Mouse (Mus musculus): Measurements from ENCODE around the gene Fam149a.

Gene Fam149a

GRCm38 (mm10) chr8:45381963-45382347, at the start of gene Fam149a:
Gene Fam149a (minus strand): TSS chr8:45382291.
- no peak for DNase-seq (ENCODE audit: low spot score in 2 of 2)

DNA sequence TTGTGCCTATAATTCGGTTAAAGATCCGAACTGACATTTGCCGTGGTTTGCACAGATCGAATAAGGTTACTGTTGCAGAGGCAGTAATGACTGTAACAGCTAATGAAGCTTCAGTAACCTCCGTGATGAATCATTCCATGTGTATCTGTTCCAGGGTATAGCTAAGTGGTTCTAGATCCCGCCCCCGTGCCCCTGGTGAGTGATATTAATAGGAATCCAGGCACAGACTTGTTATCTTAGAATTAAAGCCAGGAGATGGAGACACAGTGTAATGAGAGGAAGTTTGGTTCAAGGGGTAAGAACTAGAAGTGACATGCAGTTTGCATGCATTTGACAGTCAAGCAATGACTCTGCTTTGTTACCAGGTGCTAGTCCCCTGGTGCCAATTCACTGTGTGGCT, 38.1 kb upstream of the Fam149a start:
- DNase-seq (ENCODE audit: low spot score in 2 of 2) = no peak

- no peak for DNase-seq (ENCODE audit: low spot score in 2 of 2)
Observed at GRCm38 (mm10) chr8:45414965-45415364, 32.9 kb upstream of the Fam149a start.

DNA sequence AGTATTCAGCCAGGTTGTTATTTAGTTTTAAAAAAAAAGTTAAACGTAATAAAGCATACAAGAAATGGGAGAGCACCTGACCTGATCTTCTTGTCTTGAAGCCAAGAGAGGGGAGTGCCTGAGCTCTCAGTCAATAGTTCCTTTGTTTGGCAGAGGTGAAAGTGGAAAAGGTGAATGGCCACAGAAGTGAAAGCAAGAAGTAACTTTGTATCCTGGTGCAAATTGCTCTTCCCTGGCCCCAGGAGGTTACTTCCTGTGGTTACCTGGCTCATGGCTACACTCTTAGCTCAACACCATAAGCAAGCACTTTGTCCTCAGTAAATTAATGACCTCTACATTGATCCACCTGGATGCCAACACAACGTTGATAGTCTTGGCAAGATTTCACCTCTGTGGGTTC, 28.8 kb upstream of the Fam149a start, which contains the start of gene Tlr3:
Gene Tlr3 (minus strand): TSS at position 199 of the 400 bp plus-strand sequence.
- no peak for DNase-seq (ENCODE audit: low spot score in 2 of 2)

- DNase-seq (ENCODE audit: low spot score in 2 of 2) = peak; percentile 14 to 36
Observed at GRCm38 (mm10) chr8:45410146-45410880, 28.2 kb upstream of the Fam149a start.

DNA sequence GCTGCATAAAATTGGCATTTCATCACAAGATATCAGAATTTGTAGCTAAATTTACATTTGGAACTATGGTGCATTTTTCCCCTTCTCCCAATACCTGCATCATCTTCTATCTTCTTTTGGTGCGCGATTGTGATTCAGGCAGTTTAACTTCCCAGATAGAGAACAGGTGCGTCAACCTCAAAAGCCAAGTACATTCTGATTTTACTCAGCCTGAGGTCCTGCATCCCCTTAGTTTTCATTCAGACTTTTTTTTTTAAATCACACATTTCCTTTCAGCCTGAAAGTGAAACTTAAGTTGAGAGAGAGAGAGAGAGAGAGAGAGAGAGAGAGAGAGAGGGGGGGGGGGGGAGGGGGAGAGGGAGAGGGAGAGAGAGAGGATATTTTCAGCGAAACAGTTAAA, 27.6 kb upstream of the Fam149a start:
- DNase-seq (ENCODE audit: low spot score in 2 of 2) = no peak

- no peak for DNase-seq (ENCODE audit: low spot score in 2 of 2)
Observed at GRCm38 (mm10) chr8:45383250-45383649, 1.2 kb upstream of the Fam149a start.

DNA sequence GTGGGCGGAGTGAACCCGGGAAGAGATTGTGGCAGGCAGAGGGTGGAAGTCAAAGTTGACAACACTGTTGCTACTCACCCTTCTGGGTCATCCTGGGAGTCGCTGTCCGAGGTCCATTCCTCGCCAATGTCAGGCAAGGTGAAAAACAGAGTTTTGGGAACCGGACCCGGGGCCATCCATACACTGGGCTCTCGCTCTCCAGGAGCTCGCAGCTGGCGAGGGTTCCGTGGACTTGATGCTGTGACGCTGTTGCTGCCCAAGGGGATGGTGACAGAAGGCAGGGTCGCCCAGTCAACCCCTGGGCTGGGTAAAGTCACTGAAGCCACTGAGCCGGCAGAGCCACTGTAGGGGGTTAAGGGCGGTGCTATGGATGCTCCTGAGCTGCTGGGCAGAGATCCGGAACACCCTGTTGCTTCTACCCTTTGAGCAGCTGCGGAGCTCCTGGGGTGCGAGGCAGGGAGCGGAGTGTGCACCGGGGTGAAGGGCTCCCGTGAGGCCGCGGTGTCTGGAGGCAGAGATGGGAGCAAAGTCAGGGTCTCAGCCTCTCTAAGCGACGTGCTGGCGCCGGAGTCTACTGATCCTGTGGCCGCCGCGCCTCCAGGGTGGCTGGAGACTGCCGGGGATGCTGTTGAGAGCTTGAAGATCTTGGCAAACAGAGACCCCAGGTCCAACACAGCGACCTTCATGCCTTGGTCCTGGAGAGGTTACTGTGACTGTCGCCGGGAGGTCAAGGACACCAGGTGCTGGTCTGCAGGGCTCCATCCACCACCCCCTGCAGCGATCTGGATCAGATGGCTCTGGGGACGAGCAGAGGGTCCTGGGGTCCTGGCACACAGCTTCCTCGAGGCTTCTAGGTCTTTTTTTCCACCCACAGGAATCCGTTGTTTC, 772 bp downstream of the Fam149a start:
- DNase-seq (ENCODE audit: low spot score in 2 of 2) = no peak

- DNase-seq (ENCODE audit: low spot score in 2 of 2) = no peak
Observed at GRCm38 (mm10) chr8:45380598-45380997, 1.5 kb downstream of the Fam149a start.

DNA sequence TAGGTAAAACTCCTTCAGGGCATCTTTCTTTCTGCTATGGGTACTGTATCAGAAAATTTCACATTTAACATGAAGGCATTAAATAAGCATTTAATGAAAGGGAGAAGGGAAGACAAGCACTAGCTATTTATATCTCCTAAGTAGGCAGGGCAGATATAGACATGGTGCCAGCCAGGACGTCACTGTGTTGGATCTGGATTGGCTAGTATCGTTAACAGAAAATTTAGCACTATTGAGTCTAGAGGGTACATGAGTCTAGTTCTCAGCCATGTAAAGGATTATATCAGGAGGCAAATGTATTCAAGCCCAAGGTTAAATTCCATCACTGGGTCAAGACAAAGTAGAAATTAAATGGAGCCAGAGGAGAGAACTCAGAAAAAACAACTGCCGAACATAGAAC, 8.0 kb downstream of the Fam149a start:
- DNase-seq (ENCODE audit: low spot score in 2 of 2) = no peak

- no peak for DNase-seq (ENCODE audit: low spot score in 2 of 2)
Observed at GRCm38 (mm10) chr8:45367154-45367553, 14.9 kb downstream of the Fam149a start.

GRCm38 (mm10) chr8:45363220-45363619, 18.9 kb downstream of the Fam149a start:
- DNase-seq (ENCODE audit: low spot score in 2 of 2) = no peak

- no peak for DNase-seq (ENCODE audit: low spot score in 2 of 2)
Observed at GRCm38 (mm10) chr8:45362323-45362722, 19.8 kb downstream of the Fam149a start.

GRCm38 (mm10) chr8:45359091-45359605, 22.9 kb downstream of the Fam149a start:
- no peak for DNase-seq (ENCODE audit: low spot score in 2 of 2)

GRCm38 (mm10) chr8:45358132-45358918, 23.8 kb downstream of the Fam149a start:
- DNase-seq (ENCODE audit: low spot score in 2 of 2) = peak in 1 of 2 experiments; percentile 32

DNA sequence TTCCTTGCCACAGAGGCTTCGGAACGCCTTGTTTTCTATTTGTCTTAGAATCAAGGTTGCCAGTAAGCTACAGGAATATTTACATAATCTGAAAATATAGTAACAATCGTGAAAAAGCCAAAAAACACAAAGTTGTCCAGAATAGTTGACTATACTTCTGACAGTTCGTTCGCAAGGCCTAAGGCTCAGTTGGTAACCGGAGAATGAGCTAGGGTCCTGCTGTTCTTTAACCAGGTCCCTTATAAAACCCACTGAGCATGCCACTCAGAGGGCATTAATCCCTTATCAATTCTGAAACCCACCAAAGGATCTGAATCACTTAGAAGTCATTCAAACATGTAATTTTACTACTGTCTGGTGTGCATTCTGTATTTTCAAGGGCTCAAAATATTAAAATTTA, 26.3 kb downstream of the Fam149a start:
- no peak for DNase-seq (ENCODE audit: low spot score in 2 of 2)

GRCm38 (mm10) chr8:45345031-45345430, 37.1 kb downstream of the Fam149a start:
- DNase-seq (ENCODE audit: low spot score in 2 of 2) = peak in 1 of 2 experiments; percentile 27

DNA sequence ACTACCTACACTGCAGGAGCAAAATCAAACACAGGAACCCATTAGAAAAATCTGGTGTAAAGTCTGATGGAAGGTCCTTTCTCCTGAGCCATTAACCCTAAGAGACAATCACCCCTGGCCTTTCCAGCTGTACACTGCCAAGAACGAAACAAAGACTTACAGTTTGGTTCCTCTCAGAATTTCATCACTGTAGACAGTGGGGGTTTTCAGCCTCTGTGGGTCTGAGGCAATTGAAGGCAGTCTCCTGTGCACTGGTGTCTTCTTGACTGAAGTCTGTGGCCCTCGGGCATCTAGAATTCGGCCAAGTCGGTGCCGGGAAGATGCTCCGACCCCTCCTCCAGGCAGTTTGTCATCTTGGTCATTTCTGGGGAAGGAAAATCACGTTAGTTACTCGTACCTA, 37.8 kb downstream of the Fam149a start:
- no peak for DNase-seq (ENCODE audit: low spot score in 2 of 2)

DNA sequence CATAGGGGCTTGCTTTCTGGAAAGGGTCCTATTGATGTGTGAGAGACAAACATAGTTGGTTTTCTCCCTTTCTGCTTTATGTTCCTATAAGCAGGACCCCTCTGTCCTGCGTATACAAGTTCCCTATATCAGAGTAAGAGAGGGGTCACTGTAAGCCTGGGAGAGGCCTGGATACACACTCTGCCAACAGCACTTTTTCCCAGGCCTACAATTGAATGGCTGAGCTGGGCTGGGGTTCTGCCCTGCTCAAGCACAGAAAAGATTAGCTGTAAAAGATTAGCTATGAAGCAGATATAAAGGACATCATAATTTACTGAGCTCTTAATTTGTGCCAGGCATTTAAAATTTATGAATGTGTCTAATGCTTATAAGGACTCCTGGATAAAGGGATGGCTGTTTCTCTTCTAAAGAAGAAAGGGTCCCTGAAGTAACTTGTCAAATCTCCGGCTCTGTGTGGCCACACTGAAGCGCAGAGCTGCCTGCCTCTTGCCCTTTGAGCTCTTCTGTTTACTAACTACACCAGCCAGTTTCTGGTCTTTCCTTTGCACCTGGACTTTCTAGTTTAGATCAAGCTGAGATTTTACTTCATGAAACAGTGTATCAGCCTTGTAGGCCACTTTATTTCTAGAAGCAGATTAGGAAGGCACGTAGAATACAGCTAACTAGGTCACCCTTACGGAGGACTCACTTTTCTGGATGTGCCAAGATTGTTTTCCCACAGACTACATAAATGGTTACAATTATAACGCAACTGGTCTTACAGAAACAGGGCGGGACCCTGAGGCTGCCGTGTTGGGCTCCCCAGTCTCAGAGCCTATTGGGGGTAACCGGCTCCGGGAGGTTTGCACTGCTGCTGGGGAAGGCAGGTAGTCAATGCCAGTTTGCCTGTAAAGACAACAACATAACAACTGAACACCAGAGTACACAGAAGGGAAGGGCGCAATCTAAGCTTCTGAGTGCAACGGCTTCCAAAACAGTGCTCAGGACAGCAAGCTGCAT, 40.2 kb downstream of the Fam149a start:
- DNase-seq (ENCODE audit: low spot score in 2 of 2) = no peak

- peak in 1 of 2 experiments; percentile 9 for DNase-seq (ENCODE audit: low spot score in 2 of 2)
Observed at GRCm38 (mm10) chr8:45333493-45333892, 48.6 kb downstream of the Fam149a start.
